Mouse (Mus musculus): ENCODE results near the gene Hist1h2br. TPM values are rescaled to one million over a fixed set of nuclear protein-coding genes. Genes with fewer than 3 reads are reported as not detected.
"Not testable (repeated sequence)": the region's sequence is repeated elsewhere in the genome, so short reads cannot be mapped to it uniquely, and the experiment has no call there.

The Hist1h2br gene
- polyA plus RNA-seq, 1 experiment from 2014 or later = 19.7 TPM

DNA sequence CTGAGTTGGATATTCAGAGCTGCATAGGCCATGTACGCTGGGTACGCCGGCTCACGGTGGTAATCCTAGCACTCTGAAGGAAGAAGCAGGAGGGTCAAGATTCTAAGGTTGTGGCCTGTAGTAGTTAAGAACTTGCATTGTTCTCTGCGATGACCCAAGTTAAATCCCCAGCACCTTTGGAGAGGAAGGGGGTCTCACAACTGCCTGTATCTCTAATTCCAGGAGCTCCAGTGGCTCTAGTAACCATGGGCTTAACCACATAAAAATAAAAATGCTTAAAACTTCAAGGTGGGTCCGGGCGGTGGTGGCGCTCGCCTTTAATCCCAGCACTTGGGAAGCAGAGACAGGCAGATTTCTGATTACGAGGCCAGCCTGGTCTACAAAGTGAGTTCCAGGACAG is 3.2 kb upstream of the Hist1h2br start:
- peak; percentile 34 for DNase-seq (ENCODE audit: low spot score)
- Histone ChIP-seq H3K27me3 (replicated peaks; ENCODE audit: control insufficient read depth, insufficient read depth, low read length) (no peaks in the 10 kb centered on the region), H3K9me3 (ENCODE audit: control insufficient read depth, low read length) (no peaks in the 10 kb centered on the region), H3K4me3 (ENCODE audit: low read depth, low read length) (0 out of 2 replicates have a peak overlapping the region, but pooled peaks have one; percentile 14), H3K9ac (ENCODE audit: low read depth, low read length) (no peak overlapping the region), H3K4me1 (replicated peaks; ENCODE audit: control insufficient read depth, insufficient read depth, low read length) (no peaks in the 10 kb centered on the region), H3K27ac (ENCODE audit: low read depth, low read length) (peak overlapping the region; percentile 57), H3K36me3 (ENCODE audit: control insufficient read depth, insufficient read depth, low read length) (no peaks in the 10 kb centered on the region), H3K4me2 (peak overlapping the region; percentile 26)
- 79% methylated on average over 10 of the region's 10 CpGs for WGBS
- ATAC-seq (replicated peaks; ENCODE audit: low FRiP score) = no peak

DNA sequence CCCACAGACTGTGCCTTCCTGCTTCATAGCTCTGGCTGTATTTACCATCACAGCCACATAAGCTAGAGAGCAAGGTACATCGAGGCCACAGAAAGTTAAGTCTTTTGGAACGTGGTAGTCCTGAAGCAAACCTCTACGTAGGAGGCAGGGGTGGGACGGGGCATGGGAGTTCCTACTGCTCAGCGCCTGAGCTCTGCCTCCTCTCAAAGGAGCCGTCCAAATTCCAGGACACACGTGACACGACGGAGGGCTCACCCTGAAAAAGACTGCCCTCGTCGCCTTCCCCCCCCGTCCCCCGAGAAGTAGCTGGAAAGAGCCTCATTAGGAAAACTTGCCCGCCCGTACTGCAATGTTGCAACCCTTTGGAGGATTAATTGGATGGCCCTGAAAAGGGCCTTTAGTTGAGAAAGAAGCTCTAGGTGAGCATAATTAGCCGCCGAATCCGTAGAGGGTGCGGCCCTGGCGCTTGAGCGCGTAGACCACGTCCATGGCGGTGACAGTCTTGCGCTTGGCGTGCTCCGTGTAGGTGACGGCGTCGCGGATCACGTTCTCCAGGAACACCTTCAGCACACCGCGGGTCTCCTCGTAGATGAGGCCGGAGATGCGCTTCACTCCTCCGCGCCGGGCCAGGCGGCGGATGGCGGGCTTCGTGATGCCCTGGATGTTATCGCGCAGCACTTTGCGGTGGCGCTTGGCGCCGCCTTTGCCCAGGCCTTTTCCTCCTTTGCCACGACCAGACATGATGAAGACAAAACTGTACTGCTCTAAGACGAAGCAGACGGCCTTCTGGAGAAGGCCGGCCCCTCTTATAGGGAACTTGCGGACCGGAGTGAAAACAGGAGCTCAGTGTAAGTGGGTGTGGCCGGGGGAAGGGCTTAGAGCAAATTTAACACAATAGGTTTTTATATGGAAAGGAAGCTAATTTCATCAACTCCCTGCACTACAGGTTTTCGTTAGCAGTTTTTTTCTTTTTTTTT is 1.8 kb upstream of the Hist1h2br start, which contains the start of gene Hist1h4n:
Gene Hist1h4n (minus strand): TSS at position 779 of the 977 bp plus-strand sequence.
- H3K9ac ChIP-seq (ENCODE audit: low read depth, low read length) = not testable (repeated sequence)

DNA sequence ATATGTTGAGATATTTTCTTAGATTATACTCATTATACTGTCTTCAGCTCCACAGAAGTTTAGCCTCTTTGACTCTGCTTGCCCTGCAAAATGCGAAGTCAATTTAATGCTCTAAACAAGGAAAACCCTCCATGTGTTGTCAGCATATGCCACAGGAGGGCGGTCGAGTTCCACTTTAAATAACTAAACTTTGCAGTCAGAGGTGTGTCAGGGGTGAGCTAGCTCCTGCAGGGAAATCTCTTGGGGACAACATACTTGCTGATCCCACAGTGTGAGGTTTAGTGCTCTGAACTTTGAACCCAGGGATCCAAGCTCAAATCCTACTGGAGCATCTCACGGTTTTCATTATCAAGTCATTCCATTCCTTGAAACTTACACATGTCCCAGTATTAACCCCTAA is 7.0 kb downstream of the Hist1h2br start:
- not testable (repeated sequence) for H3K27me3 ChIP-seq (replicated peaks; ENCODE audit: control insufficient read depth, insufficient read depth, low read length); H3K4me2 ChIP-seq; H3K27ac ChIP-seq (ENCODE audit: low read depth, low read length); H3K9ac ChIP-seq (ENCODE audit: low read depth, low read length); H3K36me3 ChIP-seq (ENCODE audit: control insufficient read depth, insufficient read depth, low read length); H3K4me3 ChIP-seq (ENCODE audit: low read depth, low read length); H3K9me3 ChIP-seq (ENCODE audit: control insufficient read depth, low read length); H3K4me1 ChIP-seq (replicated peaks; ENCODE audit: control insufficient read depth, insufficient read depth, low read length); DNase-seq (ENCODE audit: low spot score)
- WGBS = no CpG with 5 or more reads among the region's 4 CpGs
- peak; percentile 74 for ATAC-seq (replicated peaks; ENCODE audit: low FRiP score)

More for the DNA sequence above, 1.8 kb upstream of the Hist1h2br start, which contains the start of gene Hist1h4n:
- not testable (repeated sequence) for H3K9me3 ChIP-seq (ENCODE audit: control insufficient read depth, low read length); DNase-seq (ENCODE audit: low spot score); H3K4me2 ChIP-seq; H3K27me3 ChIP-seq (replicated peaks; ENCODE audit: control insufficient read depth, insufficient read depth, low read length); H3K4me1 ChIP-seq (replicated peaks; ENCODE audit: control insufficient read depth, insufficient read depth, low read length); H3K4me3 ChIP-seq (ENCODE audit: low read depth, low read length); H3K36me3 ChIP-seq (ENCODE audit: control insufficient read depth, insufficient read depth, low read length)
- H3K27ac ChIP-seq (ENCODE audit: low read depth, low read length) = peak within 1 kb of the TSS; percentile 70; the same call in 1 of the 2 replicates
- 0% methylated on average over 24 of the region's 58 CpGs for WGBS
- ATAC-seq (replicated peaks; ENCODE audit: low FRiP score) = peak; percentile 80

DNA sequence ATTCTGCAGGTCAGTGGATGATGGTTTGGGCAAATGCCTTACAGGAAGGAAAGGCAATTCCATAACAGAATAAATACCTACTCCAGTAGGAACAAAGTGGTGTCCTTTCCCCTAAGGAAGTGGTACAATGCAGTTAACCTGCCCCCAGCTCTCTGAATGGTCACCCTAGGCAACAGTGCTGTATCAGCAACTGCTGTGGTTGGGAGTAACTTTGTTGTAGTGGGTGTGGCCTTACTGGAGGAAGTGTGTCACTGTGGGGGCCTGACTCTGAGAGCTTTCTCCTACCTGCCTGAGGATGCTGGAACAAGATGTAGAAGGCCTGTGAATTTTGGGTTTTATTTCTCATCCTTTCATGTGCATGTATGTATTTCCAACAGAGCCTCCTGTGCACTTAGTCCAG is 12.8 kb downstream of the Hist1h2br start:
- not testable (repeated sequence) for H3K9ac ChIP-seq (ENCODE audit: low read depth, low read length); H3K36me3 ChIP-seq (ENCODE audit: control insufficient read depth, insufficient read depth, low read length); H3K4me1 ChIP-seq (replicated peaks; ENCODE audit: control insufficient read depth, insufficient read depth, low read length); DNase-seq (ENCODE audit: low spot score); H3K27ac ChIP-seq (ENCODE audit: low read depth, low read length); H3K27me3 ChIP-seq (replicated peaks; ENCODE audit: control insufficient read depth, insufficient read depth, low read length); H3K4me3 ChIP-seq (ENCODE audit: low read depth, low read length); H3K4me2 ChIP-seq; H3K9me3 ChIP-seq (ENCODE audit: control insufficient read depth, low read length)
- peak; percentile 69 for ATAC-seq (replicated peaks; ENCODE audit: low FRiP score)

DNA sequence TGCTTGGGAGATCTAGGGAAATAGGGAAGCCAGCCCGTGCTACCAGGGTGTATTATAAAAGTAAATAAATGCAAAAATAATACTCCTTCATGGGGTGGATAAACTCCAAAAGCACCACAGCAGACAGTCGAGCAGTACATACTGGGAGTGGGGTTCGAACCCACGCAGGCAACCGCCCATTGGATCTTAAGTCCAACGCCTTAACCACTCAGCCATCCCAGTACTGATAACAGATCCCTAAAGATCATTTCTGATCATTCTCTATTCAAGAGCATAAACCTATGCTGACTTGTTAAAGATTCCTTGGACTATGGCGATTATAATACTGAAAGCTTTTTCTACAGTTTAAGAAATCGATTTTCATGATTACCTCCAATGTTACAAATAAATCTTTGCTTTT is 14.3 kb downstream of the Hist1h2br start:
- 13% methylated on average over 8 of the region's 8 CpGs for WGBS
- Histone ChIP-seq H3K9me3 (ENCODE audit: control insufficient read depth, low read length) (no peaks in the 10 kb centered on the region), H3K36me3 (ENCODE audit: control insufficient read depth, insufficient read depth, low read length) (no peaks in the 10 kb centered on the region), H3K4me3 (ENCODE audit: low read depth, low read length) (peak overlapping the region; percentile 12; the same call in 1 of the 2 replicates), H3K27ac (ENCODE audit: low read depth, low read length) (no peak overlapping the region), H3K27me3 (replicated peaks; ENCODE audit: control insufficient read depth, insufficient read depth, low read length) (no peaks in the 10 kb centered on the region), H3K4me2 (peak overlapping the region; percentile 37), H3K4me1 (replicated peaks; ENCODE audit: control insufficient read depth, insufficient read depth, low read length) (peaks cover 4% of the 10 kb centered on the region; the same call in 1 of the 2 replicates), H3K9ac (ENCODE audit: low read depth, low read length) (no peak overlapping the region)
- peak; percentile 51 for DNase-seq (ENCODE audit: low spot score)
- peak; percentile 84 for ATAC-seq (replicated peaks; ENCODE audit: low FRiP score)

DNA sequence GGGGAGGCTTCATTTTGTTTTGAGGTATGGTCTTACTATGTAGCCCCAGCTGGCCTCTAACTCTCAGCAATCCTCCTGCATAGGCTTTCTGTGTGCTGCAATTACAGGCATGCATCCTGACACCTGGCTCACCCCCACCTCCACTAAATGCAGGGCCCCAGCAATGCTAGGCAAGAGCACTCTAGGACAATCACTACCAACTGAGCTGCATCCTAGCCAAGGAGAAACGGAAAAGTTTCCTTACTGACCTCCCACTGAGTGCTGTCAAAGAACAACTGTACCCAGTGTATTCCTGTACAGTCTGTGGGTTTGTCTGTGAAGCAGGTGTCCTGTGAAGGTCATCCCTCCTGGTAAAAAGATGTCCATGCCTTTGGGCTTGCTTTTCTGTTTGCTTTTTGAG is 17.2 kb downstream of the Hist1h2br start:
- WGBS = 48% methylated on average over 1 of the region's 1 CpGs
- not testable (repeated sequence) for H3K4me2 ChIP-seq; ATAC-seq (replicated peaks; ENCODE audit: low FRiP score); H3K4me1 ChIP-seq (replicated peaks; ENCODE audit: control insufficient read depth, insufficient read depth, low read length); H3K27me3 ChIP-seq (replicated peaks; ENCODE audit: control insufficient read depth, insufficient read depth, low read length); H3K9ac ChIP-seq (ENCODE audit: low read depth, low read length); H3K36me3 ChIP-seq (ENCODE audit: control insufficient read depth, insufficient read depth, low read length); H3K27ac ChIP-seq (ENCODE audit: low read depth, low read length); H3K9me3 ChIP-seq (ENCODE audit: control insufficient read depth, low read length); H3K4me3 ChIP-seq (ENCODE audit: low read depth, low read length); DNase-seq (ENCODE audit: low spot score)

DNA sequence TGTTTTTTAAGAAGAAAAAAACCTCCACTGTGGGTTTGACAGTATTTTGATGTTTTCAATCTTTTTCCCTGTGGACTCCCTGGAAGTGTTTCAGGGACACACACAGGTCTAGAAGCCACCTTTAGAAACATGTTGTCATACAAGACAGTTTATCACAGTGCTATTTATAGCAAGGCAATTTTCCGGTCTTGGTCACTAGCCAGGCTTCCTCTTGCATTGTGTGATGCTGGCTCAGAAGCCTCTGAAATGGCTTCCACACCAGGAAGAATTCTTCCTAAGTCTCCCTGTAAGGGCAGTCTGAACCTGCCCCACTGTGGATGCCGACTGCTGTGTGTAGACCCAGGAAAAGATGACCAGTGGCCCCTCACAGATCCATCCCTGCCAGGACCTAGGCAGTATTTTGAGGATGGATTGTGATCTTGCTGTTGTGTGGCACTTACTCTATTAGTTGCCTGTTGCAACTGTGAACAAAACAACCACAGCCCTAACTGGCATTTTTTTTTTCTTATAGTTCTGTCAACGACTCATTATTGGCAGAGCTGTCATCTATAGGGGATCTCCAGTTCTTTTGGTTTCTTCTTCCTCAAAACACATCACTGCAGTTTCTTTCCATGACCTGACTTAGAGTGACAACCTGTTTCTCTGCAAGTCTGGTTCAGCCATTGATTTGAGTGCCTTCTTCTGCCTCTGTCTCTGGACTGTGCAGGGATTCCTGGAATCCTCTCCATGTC is 18.8 kb downstream of the Hist1h2br start:
- no peak overlapping the region for H3K27ac ChIP-seq (ENCODE audit: low read depth, low read length)
- peaks cover 4% of the 10 kb centered on the region; the same call in 1 of the 2 replicates for H3K4me1 ChIP-seq (replicated peaks; ENCODE audit: control insufficient read depth, insufficient read depth, low read length)
- ATAC-seq (replicated peaks; ENCODE audit: low FRiP score) (no peak), DNase-seq (ENCODE audit: low spot score) (no peak)
- no peak overlapping the region for H3K9ac ChIP-seq (ENCODE audit: low read depth, low read length)
- H3K4me2 ChIP-seq = peak overlapping the region; percentile 25; the same call in 1 of the 2 replicates
- no peak overlapping the region for H3K4me3 ChIP-seq (ENCODE audit: low read depth, low read length)
- 38% methylated on average over 3 of the region's 3 CpGs for WGBS
- no peaks in the 10 kb centered on the region for H3K36me3 ChIP-seq (ENCODE audit: control insufficient read depth, insufficient read depth, low read length)
- H3K27me3 ChIP-seq (replicated peaks; ENCODE audit: control insufficient read depth, insufficient read depth, low read length) = no peaks in the 10 kb centered on the region
- no peaks in the 10 kb centered on the region for H3K9me3 ChIP-seq (ENCODE audit: control insufficient read depth, low read length)

DNA sequence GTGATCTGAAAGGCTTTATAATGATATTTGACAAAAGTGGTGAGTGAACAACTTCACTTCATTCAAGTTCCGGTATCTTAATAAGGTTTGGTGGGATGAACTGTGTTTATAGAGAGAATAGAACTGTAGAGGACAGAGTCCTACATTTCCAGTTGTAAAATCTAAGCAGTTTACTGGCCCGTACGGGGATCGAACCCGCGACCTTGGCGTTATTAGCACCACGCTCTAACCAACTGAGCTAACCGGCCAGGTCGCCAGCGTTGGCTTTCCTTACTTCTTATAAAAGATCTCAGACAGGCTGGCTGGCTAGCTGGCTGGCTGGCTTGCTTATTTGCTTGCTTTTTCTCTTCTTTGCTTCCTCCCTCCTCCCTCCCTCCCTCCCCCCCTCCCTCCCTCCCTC is 21.6 kb downstream of the Hist1h2br start:
- peak overlapping the region; percentile 72 for H3K4me3 ChIP-seq (ENCODE audit: low read depth, low read length)
- H3K27ac ChIP-seq (ENCODE audit: low read depth, low read length) = no peak overlapping the region
- no peak overlapping the region for H3K9ac ChIP-seq (ENCODE audit: low read depth, low read length)
- H3K4me2 ChIP-seq = peak overlapping the region; percentile 70
- peak; percentile 95 for ATAC-seq (replicated peaks; ENCODE audit: low FRiP score)
- H3K36me3 ChIP-seq (ENCODE audit: control insufficient read depth, insufficient read depth, low read length) = no peaks in the 10 kb centered on the region
- 1% methylated on average over 11 of the region's 11 CpGs for WGBS
- no peaks in the 10 kb centered on the region for H3K9me3 ChIP-seq (ENCODE audit: control insufficient read depth, low read length)
- H3K27me3 ChIP-seq (replicated peaks; ENCODE audit: control insufficient read depth, insufficient read depth, low read length) = no peaks in the 10 kb centered on the region
- peaks cover 4% of the 10 kb centered on the region; the same call in 1 of the 2 replicates for H3K4me1 ChIP-seq (replicated peaks; ENCODE audit: control insufficient read depth, insufficient read depth, low read length)
- DNase-seq (ENCODE audit: low spot score) = peak; percentile 92

All from liver, embryonic 11.5 days (tissue).